Mouse (Mus musculus): ENCODE results near the gene C77080. TPM values are rescaled to one million over a fixed set of nuclear protein-coding genes. Genes with fewer than 3 reads are reported as not detected.

Gene C77080
- polyA plus RNA-seq (2014; fragmentation: Nextera tagmentation; extraction: Ambion mirVana): 4.5 and 6.2 TPM in 2 replicates

GRCm38 (mm10) chr4:129261196-129261595 lies at the start of gene C77080:
Gene C77080, minus strand, starts transcription at chr4:129261404.
- WGBS: 24% methylated on average over 2 of the region's 4 CpGs
- Histone ChIP-seq H3K36me3 (ENCODE audit: control insufficient read depth, insufficient read depth, low read length) (no peaks in the 10 kb centered on the region), H3K4me1 (ENCODE audit: control insufficient read depth, insufficient read depth, low read length) (0 out of 2 replicates have a peak, but pooled peaks cover 3% of the 10 kb centered on the region), H3K27ac (ENCODE audit: low read depth, low read length) (peak within 1 kb of the TSS; percentile 29; the same call in 1 of the 2 replicates), H3K4me3 (ENCODE audit: low read depth, low read length) (no peak within 1 kb of the TSS), H3K4me2 (ENCODE audit: low read depth, low read length) (no peak within 1 kb of the TSS), H3K9me3 (ENCODE audit: control insufficient read depth, low read length) (no peaks in the 10 kb centered on the region), H3K27me3 (ENCODE audit: control insufficient read depth, insufficient read depth, low read length) (no peaks in the 10 kb centered on the region), H3K9ac (replicated peaks; ENCODE audit: low read depth, low read length) (no peak within 1 kb of the TSS)
- ATAC-seq (ENCODE audit: low read depth): no peak

- Histone ChIP-seq H3K4me3 (ENCODE audit: low read depth, low read length) (no peak overlapping the region), H3K36me3 (ENCODE audit: control insufficient read depth, insufficient read depth, low read length) (peaks cover 33% of the 10 kb centered on the region), H3K27ac (ENCODE audit: low read depth, low read length) (no peak overlapping the region), H3K9ac (replicated peaks; ENCODE audit: low read depth, low read length) (no peak overlapping the region), H3K27me3 (ENCODE audit: control insufficient read depth, insufficient read depth, low read length) (no peaks in the 10 kb centered on the region), H3K4me1 (ENCODE audit: control insufficient read depth, insufficient read depth, low read length) (no peaks in the 10 kb centered on the region), H3K4me2 (ENCODE audit: low read depth, low read length) (no peak overlapping the region), H3K9me3 (ENCODE audit: control insufficient read depth, low read length) (no peaks in the 10 kb centered on the region)
- no peak for ATAC-seq (ENCODE audit: low read depth)
- 88% methylated on average over 1 of the region's 1 CpGs for WGBS
These were observed 46.7 kb upstream of the C77080 start for GRCm38 (mm10) chr4:129307936-129308335.

GRCm38 (mm10) chr4:129304306-129304705 lies 43.1 kb upstream of the C77080 start:
- ATAC-seq (ENCODE audit: low read depth): no peak
- WGBS: 75% methylated on average over 1 of the region's 1 CpGs
- Histone ChIP-seq H3K4me3 (ENCODE audit: low read depth, low read length) (no peak overlapping the region), H3K9me3 (ENCODE audit: control insufficient read depth, low read length) (no peaks in the 10 kb centered on the region), H3K4me1 (ENCODE audit: control insufficient read depth, insufficient read depth, low read length) (no peaks in the 10 kb centered on the region), H3K4me2 (ENCODE audit: low read depth, low read length) (no peak overlapping the region), H3K36me3 (ENCODE audit: control insufficient read depth, insufficient read depth, low read length) (peaks cover 21% of the 10 kb centered on the region; the same call in 1 of the 2 replicates), H3K27ac (ENCODE audit: low read depth, low read length) (no peak overlapping the region), H3K9ac (replicated peaks; ENCODE audit: low read depth, low read length) (no peak overlapping the region), H3K27me3 (ENCODE audit: control insufficient read depth, insufficient read depth, low read length) (no peaks in the 10 kb centered on the region)

- no peaks in the 10 kb centered on the region for H3K4me1 ChIP-seq (ENCODE audit: control insufficient read depth, insufficient read depth, low read length)
- H3K9ac ChIP-seq (replicated peaks; ENCODE audit: low read depth, low read length): no peak overlapping the region
- H3K27me3 ChIP-seq (ENCODE audit: control insufficient read depth, insufficient read depth, low read length): no peaks in the 10 kb centered on the region
- H3K27ac ChIP-seq (ENCODE audit: low read depth, low read length): no peak overlapping the region
- WGBS: 89% methylated on average over 9 of the region's 9 CpGs
- no peaks in the 10 kb centered on the region for H3K9me3 ChIP-seq (ENCODE audit: control insufficient read depth, low read length)
- no peak overlapping the region for H3K4me2 ChIP-seq (ENCODE audit: low read depth, low read length)
- no peak overlapping the region for H3K4me3 ChIP-seq (ENCODE audit: low read depth, low read length)
- no peak for ATAC-seq (ENCODE audit: low read depth)
- peaks cover 17% of the 10 kb centered on the region; the same call in 1 of the 2 replicates for H3K36me3 ChIP-seq (ENCODE audit: control insufficient read depth, insufficient read depth, low read length)
These were observed 42.6 kb upstream of the C77080 start for GRCm38 (mm10) chr4:129303816-129304215.

GRCm38 (mm10) chr4:129303401-129303800 lies 42.2 kb upstream of the C77080 start:
- Histone ChIP-seq H3K27me3 (ENCODE audit: control insufficient read depth, insufficient read depth, low read length) (no peaks in the 10 kb centered on the region), H3K36me3 (ENCODE audit: control insufficient read depth, insufficient read depth, low read length) (peaks cover 14% of the 10 kb centered on the region; the same call in 1 of the 2 replicates), H3K27ac (ENCODE audit: low read depth, low read length) (no peak overlapping the region), H3K4me3 (ENCODE audit: low read depth, low read length) (no peak overlapping the region), H3K9ac (replicated peaks; ENCODE audit: low read depth, low read length) (no peak overlapping the region), H3K4me1 (ENCODE audit: control insufficient read depth, insufficient read depth, low read length) (no peaks in the 10 kb centered on the region), H3K9me3 (ENCODE audit: control insufficient read depth, low read length) (no peaks in the 10 kb centered on the region), H3K4me2 (ENCODE audit: low read depth, low read length) (no peak overlapping the region)
- WGBS: 69% methylated on average over 5 of the region's 5 CpGs
- no peak for ATAC-seq (ENCODE audit: low read depth)

- Histone ChIP-seq H3K27ac (ENCODE audit: low read depth, low read length) (no peak overlapping the region), H3K4me2 (ENCODE audit: low read depth, low read length) (no peak overlapping the region), H3K4me1 (ENCODE audit: control insufficient read depth, insufficient read depth, low read length) (no peaks in the 10 kb centered on the region), H3K9me3 (ENCODE audit: control insufficient read depth, low read length) (no peaks in the 10 kb centered on the region), H3K36me3 (ENCODE audit: control insufficient read depth, insufficient read depth, low read length) (no peaks in the 10 kb centered on the region), H3K4me3 (ENCODE audit: low read depth, low read length) (no peak overlapping the region), H3K9ac (replicated peaks; ENCODE audit: low read depth, low read length) (no peak overlapping the region), H3K27me3 (ENCODE audit: control insufficient read depth, insufficient read depth, low read length) (no peaks in the 10 kb centered on the region)
- 52% methylated on average over 10 of the region's 10 CpGs for WGBS
- no peak for ATAC-seq (ENCODE audit: low read depth)
These were observed 37.9 kb upstream of the C77080 start for GRCm38 (mm10) chr4:129299121-129299520.

GRCm38 (mm10) chr4:129297724-129298123 lies 36.5 kb upstream of the C77080 start:
- Histone ChIP-seq H3K4me1 (ENCODE audit: control insufficient read depth, insufficient read depth, low read length) (no peaks in the 10 kb centered on the region), H3K4me2 (ENCODE audit: low read depth, low read length) (no peak overlapping the region), H3K27ac (ENCODE audit: low read depth, low read length) (no peak overlapping the region), H3K36me3 (ENCODE audit: control insufficient read depth, insufficient read depth, low read length) (no peaks in the 10 kb centered on the region), H3K9me3 (ENCODE audit: control insufficient read depth, low read length) (no peaks in the 10 kb centered on the region), H3K27me3 (ENCODE audit: control insufficient read depth, insufficient read depth, low read length) (no peaks in the 10 kb centered on the region), H3K9ac (replicated peaks; ENCODE audit: low read depth, low read length) (no peak overlapping the region), H3K4me3 (ENCODE audit: low read depth, low read length) (no peak overlapping the region)
- 93% methylated on average over 4 of the region's 4 CpGs for WGBS
- ATAC-seq (ENCODE audit: low read depth): no peak

- 89% methylated on average over 7 of the region's 7 CpGs for WGBS
- Histone ChIP-seq H3K36me3 (ENCODE audit: control insufficient read depth, insufficient read depth, low read length) (no peaks in the 10 kb centered on the region), H3K4me2 (ENCODE audit: low read depth, low read length) (no peak overlapping the region), H3K9me3 (ENCODE audit: control insufficient read depth, low read length) (no peaks in the 10 kb centered on the region), H3K27ac (ENCODE audit: low read depth, low read length) (no peak overlapping the region), H3K27me3 (ENCODE audit: control insufficient read depth, insufficient read depth, low read length) (no peaks in the 10 kb centered on the region), H3K9ac (replicated peaks; ENCODE audit: low read depth, low read length) (no peak overlapping the region), H3K4me3 (ENCODE audit: low read depth, low read length) (no peak overlapping the region), H3K4me1 (ENCODE audit: control insufficient read depth, insufficient read depth, low read length) (no peaks in the 10 kb centered on the region)
- no peak for ATAC-seq (ENCODE audit: low read depth)
These were observed 34.9 kb upstream of the C77080 start for GRCm38 (mm10) chr4:129296066-129296465.

GRCm38 (mm10) chr4:129295188-129295587 lies 34.0 kb upstream of the C77080 start:
- H3K27ac ChIP-seq (ENCODE audit: low read depth, low read length): no peak overlapping the region
- WGBS: 97% methylated on average over 2 of the region's 2 CpGs
- no peaks in the 10 kb centered on the region for H3K4me1 ChIP-seq (ENCODE audit: control insufficient read depth, insufficient read depth, low read length)
- no peak overlapping the region for H3K4me2 ChIP-seq (ENCODE audit: low read depth, low read length)
- H3K27me3 ChIP-seq (ENCODE audit: control insufficient read depth, insufficient read depth, low read length): no peaks in the 10 kb centered on the region
- ATAC-seq (ENCODE audit: low read depth): no peak
- no peaks in the 10 kb centered on the region for H3K36me3 ChIP-seq (ENCODE audit: control insufficient read depth, insufficient read depth, low read length)
- no peak overlapping the region for H3K9ac ChIP-seq (replicated peaks; ENCODE audit: low read depth, low read length)
- H3K9me3 ChIP-seq (ENCODE audit: control insufficient read depth, low read length): no peaks in the 10 kb centered on the region
- no peak overlapping the region for H3K4me3 ChIP-seq (ENCODE audit: low read depth, low read length)

Measured in neural tube, embryonic 14.5 days (tissue).